Mouse (Mus musculus): ENCODE measurements at regions not wholly inside any gene's neighbourhood (a gene's known extent, or its start where the extent isn't known, plus 50 kb on each side); places are given as distances from the start of the nearest gene placed in this dataset.

DNA sequence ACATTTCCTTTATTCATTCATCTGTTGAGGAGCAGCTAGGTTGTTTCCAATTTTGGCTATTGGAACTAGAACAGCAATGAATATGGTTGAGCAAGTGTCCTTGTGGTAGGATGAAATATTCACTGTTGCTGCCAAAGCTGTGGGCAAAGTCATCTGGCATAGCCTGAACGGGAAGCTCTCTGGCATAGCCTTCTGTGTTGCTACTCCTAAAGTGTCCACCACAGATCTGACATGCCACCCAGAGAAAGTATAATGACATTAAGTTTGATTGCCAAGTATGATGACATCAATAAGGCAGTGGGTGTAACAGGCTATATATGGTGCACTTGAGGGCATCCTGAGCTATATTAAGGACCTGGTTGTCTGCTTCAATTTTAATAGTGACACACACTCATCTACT, 113.7 kb upstream of the Adamts5 start:
- Histone ChIP-seq H3K27ac (ENCODE audit: low read length) (no peak overlapping the region), H3K36me3 (ENCODE audit: control insufficient read depth, insufficient read depth, low read length) (no peaks in the 10 kb centered on the region), H3K4me1 (ENCODE audit: control insufficient read depth, insufficient read depth, low read length) (no peaks in the 10 kb centered on the region), H3K4me2 (ENCODE audit: low read depth, low read length) (no peak overlapping the region), H3K4me3 (replicated peaks; ENCODE audit: low read length) (no peak overlapping the region), H3K9ac (ENCODE audit: low read length) (no peak overlapping the region), H3K9me3 (replicated peaks; ENCODE audit: control insufficient read depth, low read length) (no peaks in the 10 kb centered on the region), H3K27me3 (ENCODE audit: control insufficient read depth, insufficient read depth, low read length) (no peaks in the 10 kb centered on the region)
- 78% methylated on average over 1 of the region's 1 CpGs for WGBS
- ATAC-seq (ENCODE audit: insufficient read depth, low FRiP score), result no peak

DNA sequence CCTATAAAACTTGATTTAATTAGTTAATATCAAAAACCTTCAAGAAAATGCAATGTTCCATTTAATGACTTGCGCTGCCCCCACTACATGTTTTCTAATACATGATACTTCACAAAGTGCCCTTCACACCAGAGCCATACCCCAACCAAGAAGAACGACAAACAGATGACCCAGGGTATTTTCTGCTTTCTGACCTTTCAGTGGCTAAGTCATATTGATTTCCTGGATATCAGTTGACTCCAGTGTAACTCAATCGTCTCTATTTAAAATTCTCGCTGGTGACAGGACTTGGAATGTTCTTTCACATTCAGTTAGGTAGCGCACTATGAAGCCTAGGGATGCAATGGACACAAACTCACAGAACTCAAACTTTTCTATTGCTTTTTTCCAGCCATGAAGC, 109.4 kb upstream of the Adamts5 start:
- H3K4me3 ChIP-seq (replicated peaks; ENCODE audit: low read length), result no peak overlapping the region
- no peak overlapping the region for H3K27ac ChIP-seq (ENCODE audit: low read length)
- H3K36me3 ChIP-seq (ENCODE audit: control insufficient read depth, insufficient read depth, low read length), result no peaks in the 10 kb centered on the region
- WGBS, result 72% methylated on average over 5 of the region's 5 CpGs
- H3K27me3 ChIP-seq (ENCODE audit: control insufficient read depth, insufficient read depth, low read length), result no peaks in the 10 kb centered on the region
- no peaks in the 10 kb centered on the region for H3K4me1 ChIP-seq (ENCODE audit: control insufficient read depth, insufficient read depth, low read length)
- no peak overlapping the region for H3K4me2 ChIP-seq (ENCODE audit: low read depth, low read length)
- H3K9me3 ChIP-seq (replicated peaks; ENCODE audit: control insufficient read depth, low read length), result no peaks in the 10 kb centered on the region
- ATAC-seq (ENCODE audit: insufficient read depth, low FRiP score), result no peak
- no peak overlapping the region for H3K9ac ChIP-seq (ENCODE audit: low read length)

DNA sequence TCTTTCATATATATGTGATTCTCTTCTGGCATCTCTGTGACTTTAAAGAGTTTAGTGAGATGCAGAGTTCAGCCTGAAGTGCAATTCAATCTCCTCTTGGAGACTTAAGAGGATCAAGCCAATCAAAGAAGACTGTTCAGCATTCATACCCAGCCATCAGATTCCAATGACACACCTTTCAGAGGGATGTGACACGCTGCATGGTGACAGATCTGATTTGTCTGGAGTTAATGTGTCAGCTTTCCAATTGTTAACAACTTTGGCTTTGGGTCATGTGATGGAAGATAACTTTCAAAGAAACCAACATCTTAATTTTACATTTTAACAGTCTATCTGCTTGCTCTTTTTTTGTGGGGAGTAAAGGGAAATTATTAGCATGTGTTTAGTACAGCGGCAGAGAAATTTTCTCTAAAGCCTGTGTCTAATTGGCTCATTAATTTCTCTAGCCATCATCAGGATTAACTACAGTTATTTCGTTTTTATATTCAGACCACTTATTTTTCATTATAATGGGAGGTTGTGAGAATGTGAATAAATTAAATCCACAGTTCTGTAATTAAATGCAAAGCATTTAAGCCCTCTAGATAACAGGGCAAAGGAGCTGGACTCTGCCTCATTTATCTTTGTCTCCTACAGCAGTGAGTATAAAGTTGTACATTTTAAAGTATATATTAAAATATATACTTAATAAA, 108.2 kb upstream of the Adamts5 start:
- Histone ChIP-seq H3K9me3 (replicated peaks; ENCODE audit: control insufficient read depth, low read length) (no peaks in the 10 kb centered on the region), H3K4me1 (ENCODE audit: control insufficient read depth, insufficient read depth, low read length) (no peaks in the 10 kb centered on the region), H3K27me3 (ENCODE audit: control insufficient read depth, insufficient read depth, low read length) (no peaks in the 10 kb centered on the region), H3K4me2 (ENCODE audit: low read depth, low read length) (no peak overlapping the region), H3K9ac (ENCODE audit: low read length) (no peak overlapping the region), H3K36me3 (ENCODE audit: control insufficient read depth, insufficient read depth, low read length) (no peaks in the 10 kb centered on the region), H3K4me3 (replicated peaks; ENCODE audit: low read length) (no peak overlapping the region), H3K27ac (ENCODE audit: low read length) (no peak overlapping the region)
- ATAC-seq (ENCODE audit: insufficient read depth, low FRiP score), result no peak
- 66% methylated on average over 3 of the region's 3 CpGs for WGBS

DNA sequence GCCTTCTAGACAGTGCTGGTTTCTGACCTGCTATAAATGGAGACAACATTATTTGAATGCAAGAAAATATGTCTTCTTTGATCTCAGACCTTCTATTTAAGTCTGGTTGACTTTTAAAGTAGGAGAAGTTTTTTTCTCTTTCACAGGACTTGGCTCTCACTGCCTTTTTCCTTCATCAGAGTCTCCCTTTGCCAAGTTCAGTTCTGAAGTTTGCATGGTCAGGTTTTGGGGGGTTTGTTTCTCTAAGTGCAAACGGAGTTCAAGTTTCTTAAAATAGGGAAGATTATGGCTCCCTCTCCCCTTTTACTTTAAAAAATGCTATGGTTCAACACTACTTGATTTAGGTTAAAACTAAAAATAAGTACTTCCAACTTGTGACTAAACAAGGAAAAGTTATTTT, 106.2 kb upstream of the Adamts5 start:
- no peaks in the 10 kb centered on the region for H3K36me3 ChIP-seq (ENCODE audit: control insufficient read depth, insufficient read depth, low read length)
- no peaks in the 10 kb centered on the region for H3K27me3 ChIP-seq (ENCODE audit: control insufficient read depth, insufficient read depth, low read length)
- no peak overlapping the region for H3K9ac ChIP-seq (ENCODE audit: low read length)
- H3K4me3 ChIP-seq (replicated peaks; ENCODE audit: low read length), result no peak overlapping the region
- ATAC-seq (ENCODE audit: insufficient read depth, low FRiP score), result no peak
- 47% methylated on average over 1 of the region's 1 CpGs for WGBS
- H3K4me1 ChIP-seq (ENCODE audit: control insufficient read depth, insufficient read depth, low read length), result no peaks in the 10 kb centered on the region
- no peak overlapping the region for H3K4me2 ChIP-seq (ENCODE audit: low read depth, low read length)
- no peak overlapping the region for H3K27ac ChIP-seq (ENCODE audit: low read length)
- H3K9me3 ChIP-seq (replicated peaks; ENCODE audit: control insufficient read depth, low read length), result no peaks in the 10 kb centered on the region

GRCm38 (mm10) chr16:86000846-86001245, 99.2 kb upstream of the Adamts5 start:
- WGBS, result 90% methylated on average over 1 of the region's 1 CpGs
- Histone ChIP-seq H3K4me2 (ENCODE audit: low read depth, low read length) (no peak overlapping the region), H3K4me3 (replicated peaks; ENCODE audit: low read length) (no peak overlapping the region), H3K36me3 (ENCODE audit: control insufficient read depth, insufficient read depth, low read length) (no peaks in the 10 kb centered on the region), H3K9ac (ENCODE audit: low read length) (no peak overlapping the region), H3K27me3 (ENCODE audit: control insufficient read depth, insufficient read depth, low read length) (no peaks in the 10 kb centered on the region), H3K27ac (ENCODE audit: low read length) (no peak overlapping the region), H3K4me1 (ENCODE audit: control insufficient read depth, insufficient read depth, low read length) (no peaks in the 10 kb centered on the region), H3K9me3 (replicated peaks; ENCODE audit: control insufficient read depth, low read length) (no peaks in the 10 kb centered on the region)
- ATAC-seq (ENCODE audit: insufficient read depth, low FRiP score), result no peak

DNA sequence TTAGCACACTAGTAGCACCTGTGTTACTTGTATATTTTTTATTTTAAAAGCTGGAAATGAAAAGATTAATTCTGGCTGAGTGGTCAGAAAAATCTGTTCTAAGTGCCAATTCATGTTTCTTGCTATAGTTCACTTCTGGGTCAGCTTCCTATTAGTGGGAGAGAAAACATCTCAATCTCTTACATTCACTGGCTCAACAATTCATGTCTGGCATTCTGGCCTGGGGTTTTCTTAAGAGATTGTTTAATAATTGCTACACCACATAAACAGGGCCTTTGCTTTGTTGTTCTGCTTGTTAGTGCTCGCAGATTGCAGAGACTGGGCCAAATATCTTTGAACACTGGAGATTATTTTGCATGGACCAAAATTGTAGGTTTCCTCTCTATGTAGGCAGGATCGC, 84.2 kb upstream of the Adamts5 start:
- WGBS, result 71% methylated on average over 2 of the region's 2 CpGs

GRCm38 (mm10) chr16:85977102-85977501, 75.5 kb upstream of the Adamts5 start:
- no peaks in the 10 kb centered on the region for H3K9me3 ChIP-seq (replicated peaks; ENCODE audit: control insufficient read depth, low read length)
- H3K4me1 ChIP-seq (ENCODE audit: control insufficient read depth, insufficient read depth, low read length), result no peaks in the 10 kb centered on the region
- H3K4me3 ChIP-seq (replicated peaks; ENCODE audit: low read length), result no peak overlapping the region
- WGBS, result 82% methylated on average over 2 of the region's 2 CpGs
- no peaks in the 10 kb centered on the region for H3K27me3 ChIP-seq (ENCODE audit: control insufficient read depth, insufficient read depth, low read length)
- no peak for ATAC-seq (ENCODE audit: insufficient read depth, low FRiP score)
- no peak overlapping the region for H3K27ac ChIP-seq (ENCODE audit: low read length)
- H3K36me3 ChIP-seq (ENCODE audit: control insufficient read depth, insufficient read depth, low read length), result no peaks in the 10 kb centered on the region
- no peak overlapping the region for H3K9ac ChIP-seq (ENCODE audit: low read length)
- no peak overlapping the region for H3K4me2 ChIP-seq (ENCODE audit: low read depth, low read length)

More for the DNA sequence above, 84.2 kb upstream of the Adamts5 start:
- no peaks in the 10 kb centered on the region for H3K9me3 ChIP-seq (replicated peaks; ENCODE audit: control insufficient read depth, low read length)
- H3K9ac ChIP-seq (ENCODE audit: low read length), result no peak overlapping the region
- H3K27me3 ChIP-seq (ENCODE audit: control insufficient read depth, insufficient read depth, low read length), result no peaks in the 10 kb centered on the region
- no peak for ATAC-seq (ENCODE audit: insufficient read depth, low FRiP score)
- H3K4me1 ChIP-seq (ENCODE audit: control insufficient read depth, insufficient read depth, low read length), result no peaks in the 10 kb centered on the region
- no peak overlapping the region for H3K4me3 ChIP-seq (replicated peaks; ENCODE audit: low read length)
- H3K4me2 ChIP-seq (ENCODE audit: low read depth, low read length), result no peak overlapping the region
- H3K36me3 ChIP-seq (ENCODE audit: control insufficient read depth, insufficient read depth, low read length), result no peaks in the 10 kb centered on the region
- H3K27ac ChIP-seq (ENCODE audit: low read length), result no peak overlapping the region

DNA sequence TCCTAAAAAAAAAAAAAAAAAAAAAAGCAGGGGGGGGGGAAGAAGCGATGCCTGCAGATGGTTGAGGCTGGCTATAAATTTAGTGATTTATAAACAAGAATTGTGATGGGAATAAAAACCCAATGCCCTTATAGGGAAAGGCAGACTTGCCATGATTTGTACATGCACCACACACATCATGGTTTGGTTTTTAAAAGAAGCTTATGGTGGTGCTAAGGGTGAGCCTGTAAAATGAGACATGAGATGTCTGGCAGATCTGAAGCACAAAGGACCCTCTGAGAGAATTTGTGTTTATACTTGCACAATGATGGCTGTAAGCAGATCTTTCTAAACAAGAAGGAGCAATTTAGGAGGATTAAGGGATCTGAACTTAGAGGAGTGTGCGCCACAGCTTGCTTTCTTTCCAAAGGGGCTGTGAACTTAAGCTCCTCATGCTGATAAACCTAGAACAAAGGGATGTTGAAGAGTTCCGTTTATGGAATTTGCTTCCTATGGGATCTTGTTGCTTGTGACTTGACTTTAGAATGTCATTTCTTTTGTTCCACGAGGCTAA, 65.3 kb upstream of the Adamts5 start:
- no peak for ATAC-seq (ENCODE audit: insufficient read depth, low FRiP score)
- no peak overlapping the region for H3K4me2 ChIP-seq (ENCODE audit: low read depth, low read length)
- H3K4me3 ChIP-seq (replicated peaks; ENCODE audit: low read length), result no peak overlapping the region
- no peak overlapping the region for H3K27ac ChIP-seq (ENCODE audit: low read length)
- no peaks in the 10 kb centered on the region for H3K9me3 ChIP-seq (replicated peaks; ENCODE audit: control insufficient read depth, low read length)
- H3K27me3 ChIP-seq (ENCODE audit: control insufficient read depth, insufficient read depth, low read length), result no peaks in the 10 kb centered on the region
- H3K9ac ChIP-seq (ENCODE audit: low read length), result no peak overlapping the region
- peaks cover 3% of the 10 kb centered on the region; the same call in 1 of the 2 replicates for H3K4me1 ChIP-seq (ENCODE audit: control insufficient read depth, insufficient read depth, low read length)
- WGBS, result 39% methylated on average over 4 of the region's 4 CpGs
- H3K36me3 ChIP-seq (ENCODE audit: control insufficient read depth, insufficient read depth, low read length), result no peaks in the 10 kb centered on the region

- Histone ChIP-seq H3K9ac (ENCODE audit: low read length) (no peak overlapping the region), H3K9me3 (replicated peaks; ENCODE audit: control insufficient read depth, low read length) (no peaks in the 10 kb centered on the region), H3K4me2 (ENCODE audit: low read depth, low read length) (no peak overlapping the region), H3K27me3 (ENCODE audit: control insufficient read depth, insufficient read depth, low read length) (no peaks in the 10 kb centered on the region), H3K36me3 (ENCODE audit: control insufficient read depth, insufficient read depth, low read length) (no peaks in the 10 kb centered on the region), H3K4me3 (replicated peaks; ENCODE audit: low read length) (no peak overlapping the region), H3K4me1 (ENCODE audit: control insufficient read depth, insufficient read depth, low read length) (peaks cover 3% of the 10 kb centered on the region; the same call in 1 of the 2 replicates), H3K27ac (ENCODE audit: low read length) (no peak overlapping the region)
- no peak for ATAC-seq (ENCODE audit: insufficient read depth, low FRiP score)
- WGBS, result 69% methylated on average over 4 of the region's 4 CpGs
Observed at GRCm38 (mm10) chr16:85966251-85966650, 64.6 kb upstream of the Adamts5 start.
